Mouse (Mus musculus) erythroid progenitor cell, adult 5-6 weeks (primary cell): Measurements from ENCODE around the gene Csnk1e. TPM values are rescaled to one million over a fixed set of nuclear protein-coding genes. Genes with fewer than 3 reads are reported as not detected.

ENCODE experiments used
- ATAC-seq: replicated peaks from 2 replicates; pipeline ENCODE4 v1.8.0; 2016; ENCODE audit warnings: moderate number of reproducible peaks, mild to moderate bottlenecking, moderate TSS enrichment, inconsistent platforms; ENCODE audit not compliant: poor library complexity, low FRiP score, severe bottlenecking
- total RNA-seq, 2 experiments: library from RNA; stranded (forward) in 1 of 2; stranded (reverse) in 1 of 2; fragments of 150-400 nt in 1 of 2; fragments of 186-747, 209-891 nt in 1 of 2; gene quantifications; 2 replicates each; pipeline versions ENCODE4 v1.2.3 to v1.2.4; 2015 to 2017; ENCODE audit warnings: low replicate concordance in 2 of 2

Csnk1e gene
- total RNA-seq, 2 experiments from 2014 or later: 2.9 to 18.9 TPM

DNA sequence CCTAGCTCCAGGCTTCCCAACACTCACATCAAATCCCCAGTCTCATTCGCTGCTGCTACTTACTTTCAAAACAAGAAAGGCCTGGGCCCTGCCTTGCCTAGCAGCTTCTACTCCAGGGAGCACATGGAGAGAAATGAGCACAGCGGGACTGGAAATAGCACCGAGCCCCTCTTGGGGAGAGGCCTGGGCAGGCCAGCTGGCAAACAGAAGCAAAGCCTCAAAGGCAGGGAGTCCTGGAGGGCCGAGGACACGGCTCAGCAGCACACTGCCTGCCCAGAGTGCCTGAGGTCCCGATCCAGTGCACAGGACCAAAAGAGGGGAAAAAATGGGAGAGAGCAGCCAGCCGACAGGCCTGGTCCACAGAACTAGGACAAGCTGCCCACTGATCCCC lies 54.4 kb downstream of the Csnk1e start:
- no peak for ATAC-seq

DNA sequence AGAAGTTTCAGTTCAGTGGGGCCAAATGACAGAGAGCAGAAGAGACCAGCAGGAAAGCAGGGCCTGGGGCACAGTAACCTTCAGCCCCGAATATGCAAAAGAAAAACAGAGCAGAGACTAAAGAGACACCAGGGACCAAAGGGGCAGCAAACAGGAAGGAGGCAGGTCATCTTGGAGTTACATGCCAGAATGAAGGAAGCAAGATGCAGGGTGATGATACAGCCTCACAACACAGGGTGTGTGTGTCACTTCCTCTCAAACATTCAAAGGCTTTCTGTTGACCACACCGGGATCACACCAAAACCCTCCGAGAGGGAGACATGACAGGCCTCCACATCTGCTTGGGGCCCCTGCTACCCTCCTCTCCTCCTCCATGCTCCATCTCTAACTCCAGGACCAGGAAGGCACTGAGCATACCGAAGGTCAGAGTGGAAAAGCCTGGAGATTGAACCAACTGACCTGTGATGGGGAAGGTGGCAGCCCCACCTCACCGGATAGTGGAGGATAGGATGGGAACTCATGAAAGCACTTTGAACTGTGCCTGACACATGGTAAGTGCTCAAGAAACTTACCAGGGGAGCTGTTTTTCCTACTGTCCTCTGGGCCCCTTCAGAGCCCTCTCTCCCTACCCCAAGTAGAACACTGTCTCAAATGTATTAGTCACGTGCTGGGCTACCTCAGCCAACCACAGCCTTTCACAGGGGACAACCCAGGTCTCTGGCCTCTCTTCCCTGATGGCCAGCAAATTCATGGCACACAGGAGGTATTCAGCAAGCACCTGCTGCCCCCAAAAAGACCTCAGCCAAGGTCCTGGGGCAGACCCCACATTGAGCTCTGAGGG lies 55.0 kb downstream of the Csnk1e start:
- no peak for ATAC-seq

GRCm38 (mm10) chr15:79399231-79400052 lies 55.9 kb downstream of the Csnk1e start:
- no peak for ATAC-seq

GRCm38 (mm10) chr15:79396736-79397135 lies 58.6 kb downstream of the Csnk1e start:
- no peak for ATAC-seq

- no peak for ATAC-seq
These were observed 60.1 kb downstream of the Csnk1e start for GRCm38 (mm10) chr15:79395281-79395680.

- no peak for ATAC-seq
These were observed 60.5 kb downstream of the Csnk1e start for GRCm38 (mm10) chr15:79394842-79395241.

DNA sequence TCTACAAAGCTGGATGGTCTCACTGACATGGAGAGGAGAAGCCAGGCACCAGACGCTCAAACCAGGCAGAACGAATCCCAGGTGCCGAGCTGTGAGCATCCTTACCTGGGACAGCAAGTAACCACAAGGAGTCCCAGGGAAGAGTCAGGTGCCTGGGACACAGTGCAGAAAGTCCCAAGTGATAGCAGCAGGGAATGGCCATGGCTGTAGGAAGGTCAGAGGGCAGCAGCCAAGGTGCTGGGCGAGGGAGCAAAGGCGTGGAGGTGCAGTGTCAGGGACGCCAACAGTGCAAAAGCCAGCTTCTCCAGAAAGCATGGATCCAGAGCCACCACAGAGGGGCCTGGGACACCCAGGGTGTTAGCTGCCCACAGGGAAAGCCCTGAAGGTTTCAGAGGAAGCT lies 62.3 kb downstream of the Csnk1e start:
- no peak for ATAC-seq

DNA sequence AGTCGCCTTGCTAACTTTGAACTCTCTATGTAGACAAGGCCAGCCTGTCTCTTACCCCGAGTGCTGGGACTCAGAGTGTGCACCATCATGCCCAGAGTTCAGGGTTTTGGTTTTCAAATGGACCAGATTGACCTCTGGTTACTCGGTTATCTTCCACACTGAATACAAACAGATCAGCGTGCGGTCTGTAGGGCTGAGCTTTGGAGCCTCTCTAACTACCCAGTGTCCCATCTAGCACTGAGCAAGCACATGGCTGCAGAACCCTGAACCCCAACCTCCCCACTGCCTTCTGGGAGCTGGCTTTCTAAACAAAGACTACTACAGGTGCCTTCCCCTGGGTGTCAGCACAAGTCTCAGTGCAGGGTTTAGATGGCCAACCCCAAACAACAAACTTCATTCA lies 62.8 kb downstream of the Csnk1e start:
- no peak for ATAC-seq

GRCm38 (mm10) chr15:79391447-79392093 lies 63.8 kb downstream of the Csnk1e start:
- ATAC-seq: no peak

- no peak for ATAC-seq
These were observed 64.9 kb downstream of the Csnk1e start for GRCm38 (mm10) chr15:79390434-79390833.

GRCm38 (mm10) chr15:79388171-79388570 lies 67.2 kb downstream of the Csnk1e start:
- ATAC-seq: no peak

DNA sequence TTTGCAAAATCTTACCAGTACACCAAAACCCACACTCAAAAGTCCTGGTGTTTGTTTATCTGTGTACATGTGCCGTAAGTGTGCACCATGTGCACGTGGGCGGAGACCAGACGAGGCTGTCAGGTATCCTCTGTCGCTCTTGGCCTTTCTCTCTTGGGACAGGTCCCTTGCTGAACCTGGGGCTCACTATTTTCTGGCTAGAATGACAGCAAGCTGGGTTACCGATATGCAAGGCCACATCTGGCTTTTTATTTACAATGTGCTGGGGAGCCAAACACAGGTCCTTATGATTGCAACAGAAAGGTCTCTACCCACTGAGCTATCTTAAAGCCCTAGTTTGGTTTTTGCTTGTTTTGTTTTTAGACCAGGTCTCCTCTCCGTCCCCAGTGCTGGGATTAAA lies 67.8 kb downstream of the Csnk1e start:
- ATAC-seq: no peak

DNA sequence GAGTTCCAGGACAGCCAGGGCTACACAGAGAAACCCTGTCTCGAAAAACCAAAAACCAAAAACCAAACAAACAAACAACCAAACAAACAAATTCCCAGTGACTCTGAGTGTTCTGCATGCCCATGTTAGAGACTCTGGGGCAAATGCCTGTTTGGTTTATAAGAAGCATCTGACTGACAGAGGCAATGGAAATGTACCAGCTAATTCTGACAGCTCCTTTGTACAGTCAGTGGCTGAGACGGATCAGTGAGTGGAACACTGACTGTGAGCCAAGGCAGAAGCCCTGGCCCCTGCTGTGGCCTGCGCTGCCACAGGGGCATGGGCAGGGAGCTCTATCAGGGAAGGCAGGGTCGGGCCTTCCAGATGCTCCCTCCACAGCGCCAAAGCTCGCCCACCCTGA lies 68.3 kb downstream of the Csnk1e start:
- no peak for ATAC-seq

DNA sequence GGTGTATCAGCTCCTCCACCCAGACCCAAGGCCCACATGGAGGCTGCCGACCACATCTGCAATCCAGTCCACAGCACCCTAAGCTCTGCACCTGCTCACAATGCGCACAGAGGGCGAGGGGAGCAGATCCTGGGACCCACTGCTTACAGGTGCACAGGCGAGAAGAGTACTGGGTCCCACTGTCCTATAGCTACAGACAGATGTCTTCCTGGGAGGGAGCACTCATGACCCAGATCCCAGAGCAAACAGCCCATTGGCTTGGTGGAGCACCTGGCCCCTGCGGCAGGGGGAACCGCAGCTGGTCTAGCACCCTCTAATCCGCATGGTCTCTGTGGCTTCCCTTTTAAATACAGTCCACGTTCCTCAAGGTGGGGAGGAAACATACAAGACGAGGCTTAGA lies 73.7 kb downstream of the Csnk1e start:
- no peak for ATAC-seq

GRCm38 (mm10) chr15:79380468-79381444 lies 74.6 kb downstream of the Csnk1e start:
- ATAC-seq: peak; percentile 53

- ATAC-seq: no peak
These were observed 75.7 kb downstream of the Csnk1e start for GRCm38 (mm10) chr15:79379658-79380057.

GRCm38 (mm10) chr15:79378608-79379007 lies 76.8 kb downstream of the Csnk1e start:
- no peak for ATAC-seq

GRCm38 (mm10) chr15:79377681-79378080 lies 77.7 kb downstream of the Csnk1e start:
- no peak for ATAC-seq

DNA sequence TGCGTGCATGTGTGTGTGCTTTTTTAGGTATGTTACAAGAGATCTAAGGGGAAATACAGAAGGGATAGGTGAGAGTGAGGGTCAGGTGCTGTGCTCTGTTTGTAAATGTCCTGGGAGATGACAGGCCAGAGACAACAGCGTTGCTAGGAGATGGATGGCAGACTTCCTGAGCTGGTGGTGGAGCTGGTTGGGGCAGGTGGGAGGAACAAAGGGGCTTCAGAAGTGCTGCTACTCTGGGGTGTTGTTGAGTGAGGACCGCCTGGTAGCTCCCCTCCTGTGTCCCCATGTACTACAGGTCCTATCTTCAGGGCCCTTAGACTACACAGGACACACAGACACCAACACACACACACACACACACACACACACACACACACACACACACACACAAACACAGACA lies 80.6 kb downstream of the Csnk1e start:
- no peak for ATAC-seq
